Mouse (Mus musculus) T-cell, adult 2 months (primary cell): ENCODE measurements around the gene Nfkb2.
A peak's percentile ranks its signal among the peaks of the same experiment; 100 is the strongest.

Experiments used
- DNase-seq: peaks from one replicate; pipeline ENCODE4 v3.0.0; 2022; ENCODE audit warnings: low spot score

The Nfkb2 gene

DNA sequence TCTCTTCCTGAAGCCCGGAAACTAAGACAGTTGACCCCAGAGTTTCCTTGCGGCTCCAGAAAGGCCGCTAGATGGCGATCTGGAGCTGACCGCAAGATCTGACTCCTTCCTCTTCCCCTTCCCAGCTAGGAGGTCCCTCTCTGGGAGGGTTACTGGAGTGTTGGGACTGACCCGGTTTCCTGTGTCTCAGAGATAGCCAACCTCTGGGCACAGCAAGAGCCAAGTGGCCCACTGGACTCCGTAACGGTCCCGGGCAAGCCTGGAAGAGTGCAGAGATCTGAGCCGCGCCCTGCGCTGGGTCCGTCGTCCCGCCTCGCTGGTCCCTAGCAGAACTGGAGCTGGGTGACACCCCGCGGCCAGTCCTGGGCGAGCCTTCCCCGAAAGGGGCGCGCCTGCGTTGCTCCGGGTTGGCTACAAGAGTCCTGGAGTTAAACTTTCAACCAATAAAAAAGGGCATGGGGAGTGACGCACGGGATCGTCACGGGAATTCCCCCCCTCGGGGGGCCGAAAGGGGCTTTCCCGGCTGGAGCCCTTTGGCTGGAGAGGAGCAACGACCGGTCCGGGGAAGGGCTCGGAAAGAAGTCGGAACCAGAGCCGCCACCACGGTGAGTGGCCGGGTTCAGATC is at the start of gene Nfkb2:
Gene Nfkb2, plus strand, starts transcription at position 105 of the 626 bp plus-strand sequence.
- peak; percentile 96 for DNase-seq

DNA sequence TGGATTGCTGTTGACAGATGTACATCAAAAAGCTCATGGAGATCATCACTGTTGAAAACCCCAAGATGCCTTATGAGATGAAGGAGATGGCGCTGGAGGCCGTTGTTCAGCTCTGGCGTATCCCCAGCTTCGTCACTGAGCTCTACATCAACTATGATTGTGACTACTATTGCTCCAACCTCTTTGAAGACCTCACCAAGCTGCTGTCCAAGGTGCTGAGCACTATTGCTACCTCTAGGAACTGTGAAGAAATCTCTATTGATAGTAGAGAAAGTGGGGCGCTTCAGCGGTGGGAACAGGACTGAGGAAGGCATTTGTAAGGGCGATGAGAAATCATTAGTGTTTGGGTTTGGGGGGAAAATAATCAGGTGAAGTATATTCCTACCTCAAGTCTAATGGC is 39.4 kb upstream of the Nfkb2 start:
- DNase-seq: no peak

DNA sequence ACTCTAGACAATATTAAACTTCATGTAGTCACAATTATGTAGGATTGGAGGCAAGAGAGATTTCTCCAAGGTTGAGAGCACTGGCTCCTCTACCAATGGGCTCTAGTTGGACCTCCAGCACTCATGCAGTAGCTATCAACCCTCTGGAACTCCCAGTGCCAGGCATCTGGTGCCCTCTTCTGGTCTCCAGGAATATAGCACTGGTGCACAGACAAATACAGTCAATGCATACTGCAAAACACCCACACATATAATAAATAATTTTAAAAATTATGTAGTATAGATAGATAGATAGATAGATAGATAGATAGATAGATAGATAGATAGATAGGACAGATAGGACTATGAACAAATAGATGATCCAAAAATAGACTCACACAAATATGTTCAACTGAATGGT is 28.8 kb upstream of the Nfkb2 start:
- DNase-seq: peak; percentile 21

DNA sequence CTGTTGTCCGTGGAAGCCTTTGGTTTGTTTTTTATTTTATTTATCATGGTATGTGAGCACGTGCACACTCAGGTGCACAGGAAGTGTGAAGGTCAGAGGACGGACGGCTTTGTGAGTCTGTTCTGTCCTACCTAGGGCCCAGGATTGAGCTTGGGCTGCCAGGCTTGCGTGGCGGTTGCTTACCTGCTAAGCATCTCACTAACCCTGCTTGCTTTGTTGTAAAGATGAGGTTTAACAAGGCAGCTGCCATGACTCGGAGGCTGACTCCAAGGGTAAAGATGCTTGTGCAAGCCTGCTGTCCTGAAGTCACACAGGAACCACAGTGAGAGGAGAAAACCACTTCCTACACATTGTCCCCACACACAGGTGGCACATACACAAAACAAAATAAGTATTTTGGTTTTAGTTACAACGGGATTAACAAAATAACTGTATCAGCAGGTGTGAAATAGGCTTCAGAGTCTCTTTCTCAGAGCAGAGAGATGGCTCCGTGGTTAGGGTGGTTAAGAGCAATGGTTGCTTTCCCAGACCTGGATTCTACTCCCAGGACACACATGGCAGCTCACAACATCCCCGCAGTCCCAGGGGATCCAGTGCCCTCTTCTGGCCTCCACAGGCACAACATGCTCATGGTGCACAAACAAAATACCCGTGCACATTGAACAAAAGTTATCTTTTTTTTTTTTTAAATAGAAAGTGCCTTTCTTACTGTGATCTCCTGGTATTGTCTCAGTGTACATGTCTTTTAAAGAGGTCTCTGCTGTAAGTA is 21.9 kb upstream of the Nfkb2 start:
- no peak for DNase-seq

DNA sequence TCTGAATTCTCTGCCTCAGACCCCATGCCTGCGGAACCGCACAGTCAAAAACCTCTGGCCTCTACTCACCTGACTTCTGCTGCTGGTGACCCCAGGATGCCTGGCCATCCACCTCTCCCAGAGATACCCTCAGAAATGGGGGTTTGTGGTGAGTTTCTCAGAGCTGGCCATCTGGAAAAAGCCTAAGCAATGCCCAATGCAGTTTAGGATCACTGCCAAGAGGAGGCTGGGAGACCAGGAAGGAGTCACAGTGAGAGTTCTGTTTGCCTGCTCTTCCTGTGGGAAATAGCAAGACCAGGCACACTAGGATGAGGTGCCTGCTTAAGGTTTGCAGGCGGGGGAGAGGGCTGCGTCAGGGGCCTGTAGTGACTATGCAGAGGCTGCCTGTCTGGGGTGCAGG is 19.4 kb upstream of the Nfkb2 start:
- no peak for DNase-seq

DNA sequence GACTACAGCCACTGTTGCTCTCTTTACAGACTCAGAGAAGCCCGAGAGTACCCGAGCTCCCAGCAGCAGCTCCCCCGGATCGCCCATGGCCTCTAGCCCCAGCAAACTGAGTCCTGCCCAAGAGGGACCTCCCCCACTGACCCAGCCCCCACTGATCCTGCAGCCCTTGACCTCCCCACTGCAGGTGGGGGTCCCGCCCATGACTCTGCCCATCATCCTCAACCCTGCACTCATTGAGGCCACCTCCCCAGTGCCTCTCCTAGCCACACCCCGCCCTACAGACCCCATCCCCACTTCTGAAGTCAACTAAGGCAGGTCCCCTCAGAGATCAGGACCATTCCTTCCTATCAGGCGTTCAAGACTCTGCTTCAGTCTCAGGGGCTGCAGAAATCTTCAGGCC is 18.5 kb upstream of the Nfkb2 start:
- no peak for DNase-seq

DNA sequence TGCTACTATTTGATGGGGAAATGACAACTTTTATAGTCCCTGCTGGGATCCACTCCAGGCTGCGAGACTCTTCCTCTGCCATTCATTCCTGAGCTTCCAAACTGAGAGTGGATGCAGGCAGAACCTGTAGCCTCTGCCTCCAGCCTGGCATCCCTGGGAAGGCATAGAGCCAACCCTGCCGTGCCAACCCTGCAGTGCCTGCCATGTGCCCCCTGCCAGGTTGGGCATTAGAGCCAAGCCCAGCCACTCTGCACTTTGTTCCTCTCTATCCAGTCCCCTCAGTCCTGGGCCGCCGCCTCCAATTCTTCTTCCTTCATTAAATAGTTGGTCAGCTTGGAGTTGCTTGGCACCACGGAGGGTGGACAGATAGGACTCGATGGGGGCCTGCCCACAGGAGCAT is 18.1 kb upstream of the Nfkb2 start:
- no peak for DNase-seq

DNA sequence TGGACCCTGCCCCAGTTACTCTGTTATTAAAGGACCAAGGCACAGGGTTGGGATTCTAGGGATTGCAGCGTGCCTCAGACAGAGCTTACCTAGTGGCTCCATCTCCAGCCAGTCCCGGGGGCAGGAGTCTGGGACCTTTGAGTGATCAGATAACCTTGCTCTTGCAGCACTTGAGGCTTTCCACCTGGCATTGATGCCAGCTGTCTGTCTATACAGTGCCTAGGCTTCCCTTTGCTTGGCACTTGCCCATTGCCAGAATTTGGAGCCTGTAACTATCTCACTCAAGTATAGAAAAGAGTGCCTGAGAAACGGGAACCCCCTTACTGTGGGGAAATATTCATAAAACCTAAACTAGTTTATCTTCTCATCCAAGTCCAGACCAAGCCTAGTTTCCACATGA is 17.2 kb upstream of the Nfkb2 start:
- no peak for DNase-seq

DNA sequence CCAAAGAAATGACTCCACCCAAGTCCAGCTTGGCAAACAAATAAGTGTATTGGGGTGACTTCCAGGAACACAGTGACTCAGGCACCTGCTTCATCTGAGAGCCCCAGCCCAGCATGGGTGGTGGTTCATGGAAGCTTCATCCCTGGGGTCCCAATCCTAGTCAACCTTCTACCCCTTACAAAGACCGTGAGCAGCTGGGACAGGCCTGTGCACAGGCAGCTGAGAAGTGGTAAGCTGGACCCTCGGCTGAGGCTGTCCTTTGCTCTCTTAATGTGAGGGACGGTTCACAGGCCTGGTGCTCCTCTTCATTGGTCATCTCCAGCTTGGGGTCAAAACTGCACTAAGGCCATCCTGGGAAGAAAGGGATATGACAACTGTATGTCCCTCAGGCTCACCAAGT is 16.6 kb upstream of the Nfkb2 start:
- DNase-seq: no peak

DNA sequence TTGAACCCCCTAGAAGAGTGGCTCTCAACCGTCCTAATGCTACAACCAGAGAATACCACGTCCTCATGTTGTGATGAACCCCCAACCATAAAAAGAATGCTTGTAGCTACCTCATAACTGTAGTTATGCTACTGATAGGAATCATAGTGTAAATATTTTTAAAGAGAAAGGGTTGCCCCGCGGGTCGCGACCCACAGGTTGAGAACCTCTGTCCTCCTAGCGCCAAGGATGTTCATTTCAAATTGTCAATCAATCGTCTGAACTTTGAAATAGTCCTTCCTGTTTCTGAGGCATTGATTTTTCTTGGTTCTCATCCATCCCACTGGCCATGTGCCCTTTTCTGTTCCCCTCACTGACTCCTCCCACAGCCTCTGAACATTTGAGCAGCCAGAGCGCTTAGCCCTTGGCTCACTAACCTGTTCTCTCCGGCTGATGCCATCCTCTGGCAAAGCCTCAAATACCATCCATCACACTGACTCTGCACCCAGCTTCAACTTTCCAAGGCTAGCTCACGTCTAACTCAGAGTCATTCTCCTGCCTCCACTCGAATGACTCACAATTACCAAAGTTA is 13.5 kb upstream of the Nfkb2 start:
- no peak for DNase-seq

DNA sequence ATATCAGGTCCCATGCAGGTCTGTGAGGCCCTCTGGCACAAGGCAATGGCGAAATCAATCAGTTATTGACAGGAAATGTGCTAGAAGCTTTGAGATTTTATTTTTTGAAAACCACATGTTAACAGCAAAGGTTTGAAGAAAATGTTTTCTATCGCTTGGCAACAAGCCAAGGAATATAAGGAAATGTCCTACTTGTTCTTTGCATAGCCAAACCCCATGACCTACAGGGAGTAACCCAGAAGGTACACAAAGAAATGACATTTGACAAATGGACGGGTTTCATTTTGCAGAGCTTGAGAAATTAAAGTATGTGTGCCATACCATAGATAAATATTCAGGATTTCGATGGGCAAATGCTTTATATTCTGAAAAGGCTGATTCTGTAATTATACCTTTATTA is 7.2 kb upstream of the Nfkb2 start:
- no peak for DNase-seq

DNA sequence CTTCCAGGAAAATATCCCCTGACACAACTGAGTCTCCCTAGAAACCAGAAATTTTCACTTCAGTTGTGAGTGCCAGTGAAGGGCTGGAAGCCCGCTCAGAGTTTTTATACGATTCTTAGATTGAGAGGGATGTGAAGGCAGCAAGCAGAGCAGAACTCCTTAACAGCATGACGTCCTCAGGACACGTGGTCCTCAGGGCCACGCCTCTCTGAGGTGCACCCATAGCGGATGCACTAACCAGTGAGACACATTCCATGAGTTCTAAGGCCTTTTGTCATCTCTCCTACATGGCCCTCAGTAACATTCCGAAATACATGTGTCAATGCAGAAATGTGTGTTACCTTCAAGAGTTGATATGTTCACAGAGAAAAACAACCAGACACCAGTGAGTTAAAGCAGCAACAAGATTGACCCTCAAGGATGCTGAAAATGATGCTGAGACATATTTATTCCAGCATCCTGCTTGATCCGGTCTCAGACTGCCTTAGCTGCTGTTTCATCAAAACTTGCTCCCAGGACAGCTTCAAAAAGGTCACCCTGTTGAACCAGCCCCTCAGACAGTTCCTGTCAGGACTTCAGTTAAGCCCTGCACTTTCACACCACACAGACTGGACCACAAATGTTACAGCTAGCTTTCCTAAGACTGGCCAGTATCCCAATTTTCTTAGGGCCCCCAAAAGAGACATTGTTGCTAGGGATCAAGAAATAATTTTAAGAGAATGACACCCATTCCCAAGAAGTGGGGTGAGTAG is 3.6 kb upstream of the Nfkb2 start:
- no peak for DNase-seq

DNA sequence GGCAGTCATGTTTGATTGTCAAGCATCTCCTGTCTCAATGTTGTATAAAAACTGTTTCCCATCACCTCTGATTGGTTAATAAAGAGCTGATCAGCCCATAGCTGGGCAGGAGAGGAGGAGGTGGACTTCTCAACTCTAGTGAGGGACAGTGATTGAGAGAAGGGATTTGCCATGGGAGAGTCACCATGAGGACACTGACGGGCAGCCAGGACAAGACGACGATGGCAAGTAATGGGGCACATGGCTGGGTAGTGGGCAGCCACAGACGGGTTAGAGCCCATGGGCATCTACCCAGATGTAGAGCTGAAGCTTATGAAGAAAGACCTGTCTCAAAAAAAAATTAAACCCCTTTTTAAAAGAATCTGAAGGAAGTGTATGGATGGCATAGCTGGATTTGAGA is 1.6 kb upstream of the Nfkb2 start:
- no peak for DNase-seq

DNA sequence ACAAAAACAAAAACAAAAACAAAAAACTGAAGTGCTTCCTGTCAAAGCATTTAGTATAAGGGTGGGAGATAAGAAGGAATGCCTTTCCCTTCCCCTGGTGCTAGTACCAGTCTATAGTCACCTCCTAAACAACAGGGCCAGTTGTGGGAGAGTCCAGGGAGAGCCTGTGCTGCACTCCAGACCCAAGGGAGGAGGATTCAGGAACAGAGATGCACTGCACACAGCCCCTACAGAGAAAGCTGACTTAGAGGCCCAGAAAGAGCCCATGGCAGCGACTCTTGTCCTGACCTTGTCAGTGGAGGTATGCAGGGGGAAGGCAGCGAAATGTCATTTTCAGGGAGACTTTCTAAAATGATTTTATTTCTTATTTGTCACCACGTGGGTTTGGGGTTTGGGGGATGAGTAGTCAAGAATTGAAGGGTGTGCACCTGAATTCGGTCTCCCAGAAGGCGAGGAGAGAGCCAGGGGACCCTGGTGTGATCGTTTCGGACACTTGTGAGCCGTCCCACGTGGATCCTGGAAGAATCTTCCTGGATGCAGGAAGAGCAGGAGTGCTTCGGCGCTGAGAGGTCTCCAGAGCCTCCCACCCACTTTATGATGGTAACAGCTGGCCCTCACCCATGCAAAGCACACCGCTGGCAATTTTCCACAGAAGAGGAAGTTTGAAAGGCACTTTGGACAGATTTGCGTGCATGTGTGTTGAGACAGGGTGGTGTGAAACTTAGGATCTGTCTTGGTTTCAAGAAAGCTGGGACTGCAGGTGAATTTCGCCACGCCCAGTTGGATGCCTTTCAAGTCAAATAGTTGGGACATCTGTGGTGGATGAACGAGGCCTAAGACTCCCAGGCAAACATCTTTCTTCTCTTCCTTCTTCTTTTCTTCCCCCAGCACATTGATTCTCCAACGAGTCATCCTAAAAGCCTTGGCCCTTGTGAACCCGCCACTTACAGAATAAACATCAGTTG is 587 bp upstream of the Nfkb2 start:
- no peak for DNase-seq

DNA sequence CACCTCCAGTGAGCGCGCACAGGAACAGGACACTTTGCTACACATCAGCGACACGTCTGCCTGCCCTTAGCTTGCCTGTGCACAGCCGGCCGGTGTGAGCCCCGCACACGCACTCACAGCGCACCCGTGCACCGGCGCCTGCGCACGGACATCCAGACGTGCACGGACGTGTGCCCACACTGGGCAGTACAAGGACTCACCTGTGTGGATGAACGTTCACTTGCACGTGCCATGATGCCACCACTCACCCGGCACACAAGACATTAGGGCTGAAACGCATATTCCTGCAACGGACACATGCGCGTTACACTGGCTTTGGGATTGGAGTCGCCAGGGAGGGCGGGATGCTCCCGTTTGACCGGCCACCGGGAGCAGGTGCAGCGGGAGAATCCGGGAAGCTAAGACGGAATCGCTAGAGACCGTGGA is 801 bp downstream of the Nfkb2 start:
- DNase-seq: no peak

DNA sequence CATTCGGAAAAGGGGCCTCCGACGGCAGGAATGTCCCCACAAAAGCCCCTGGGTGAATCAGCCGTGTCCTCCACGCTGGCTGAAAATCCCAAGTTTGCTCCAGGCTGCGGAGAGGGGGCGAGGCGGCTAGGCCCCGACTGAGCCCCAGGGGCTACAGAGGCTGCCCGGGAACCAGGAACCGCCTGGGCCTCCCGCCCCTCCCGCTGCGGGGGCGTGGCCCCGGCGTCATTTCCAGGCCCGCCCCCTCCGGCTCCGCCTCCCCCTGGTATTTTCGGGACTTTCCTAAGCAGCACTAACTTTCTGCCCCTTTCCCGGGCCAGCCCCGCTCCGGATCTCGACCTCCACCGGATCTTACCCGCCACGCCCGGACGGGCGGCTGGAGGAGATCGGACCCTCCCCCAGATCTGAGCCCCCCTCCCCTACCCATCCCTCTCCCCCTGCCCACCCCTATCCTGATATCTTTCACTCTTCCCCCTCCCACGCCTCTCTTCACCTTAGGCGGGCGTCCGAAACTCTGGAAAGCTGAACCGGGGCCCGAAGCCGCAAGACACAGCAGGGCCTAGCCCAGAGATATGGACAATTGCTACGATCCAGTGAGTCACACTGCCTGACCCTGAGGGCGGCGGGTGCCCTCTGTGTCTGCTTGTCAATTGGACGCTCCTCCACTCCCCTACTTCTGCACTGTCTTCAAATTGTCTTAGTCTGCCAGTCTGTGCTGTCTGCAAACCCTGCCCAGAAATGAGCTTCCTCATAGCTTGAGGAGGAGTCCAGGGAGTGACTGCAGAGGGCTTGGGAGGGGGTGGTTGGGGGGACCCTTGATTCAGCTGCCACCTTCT is 1.5 kb downstream of the Nfkb2 start:
- DNase-seq: peak; percentile 93

DNA sequence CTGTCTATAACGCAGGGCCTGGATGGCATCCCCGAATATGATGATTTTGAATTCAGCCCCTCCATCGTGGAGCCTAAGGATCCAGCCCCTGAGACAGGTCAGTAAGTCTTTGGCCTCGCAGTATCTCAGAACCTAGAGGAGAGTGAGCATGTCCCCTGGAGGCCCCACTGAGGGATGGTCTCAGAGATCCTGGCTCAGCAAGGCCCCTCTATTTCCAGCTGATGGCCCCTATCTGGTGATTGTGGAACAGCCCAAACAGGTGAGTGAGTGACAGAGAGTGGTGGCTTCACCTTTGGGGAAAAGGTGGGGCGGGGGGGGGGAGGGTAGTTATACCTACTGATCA is 2.1 kb downstream of the Nfkb2 start:
- DNase-seq: no peak

DNA sequence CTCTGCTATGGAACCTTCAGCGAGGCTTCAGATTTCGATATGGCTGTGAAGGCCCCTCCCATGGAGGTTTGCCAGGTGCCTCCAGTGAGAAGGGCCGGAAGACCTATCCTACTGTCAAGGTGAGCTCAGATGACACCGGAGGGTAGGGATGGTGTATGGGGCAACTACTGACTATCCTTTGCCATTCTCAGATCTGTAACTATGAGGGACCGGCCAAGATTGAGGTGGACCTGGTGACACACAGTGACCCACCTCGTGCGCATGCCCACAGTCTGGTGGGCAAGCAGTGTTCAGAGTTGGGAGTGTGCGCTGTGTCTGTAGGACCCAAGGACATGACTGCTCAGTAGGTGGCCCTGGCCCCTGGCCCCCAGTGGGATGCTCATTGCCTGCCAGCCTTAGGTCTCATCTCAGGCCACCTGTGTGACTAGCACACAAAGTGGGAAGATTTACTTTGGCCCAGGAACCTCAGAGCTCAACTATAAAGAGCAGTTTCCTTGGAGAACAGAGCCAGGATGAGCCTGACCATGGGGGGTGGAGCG is 2.7 kb downstream of the Nfkb2 start:
- no peak for DNase-seq

DNA sequence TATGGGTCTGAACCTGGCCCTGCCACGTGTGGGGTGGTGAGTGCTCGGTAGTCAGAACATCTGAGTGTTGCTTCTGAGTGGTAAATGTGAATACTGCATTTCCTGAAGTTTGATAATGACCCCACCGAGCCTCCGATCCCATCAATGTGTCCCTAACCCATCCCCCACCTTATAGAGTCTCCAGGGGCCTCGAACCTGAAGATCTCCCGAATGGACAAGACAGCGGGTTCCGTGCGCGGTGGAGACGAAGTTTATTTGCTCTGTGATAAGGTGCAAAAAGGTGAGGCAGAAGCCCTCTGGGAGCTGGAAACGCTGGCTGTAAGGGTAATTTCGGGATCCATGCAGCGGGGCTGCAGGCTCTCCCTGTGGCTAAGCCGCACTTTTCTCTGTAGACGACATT is 3.7 kb downstream of the Nfkb2 start:
- DNase-seq: no peak

DNA sequence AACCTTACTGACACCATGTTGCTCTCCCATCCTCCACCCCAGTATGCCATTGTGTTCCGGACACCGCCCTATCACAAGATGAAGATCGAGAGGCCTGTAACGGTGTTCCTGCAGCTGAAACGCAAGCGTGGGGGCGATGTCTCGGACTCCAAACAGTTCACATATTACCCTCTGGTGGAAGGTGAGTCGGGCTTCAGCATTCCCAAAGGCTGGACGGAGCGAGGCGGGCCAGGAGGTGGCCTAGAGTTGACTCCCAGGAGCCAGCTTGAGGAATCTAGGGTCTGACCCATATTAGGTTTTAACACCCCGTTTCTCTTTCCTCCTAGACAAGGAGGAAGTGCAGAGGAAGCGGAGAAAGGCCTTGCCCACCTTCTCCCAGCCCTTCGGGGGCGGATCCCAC is 4.2 kb downstream of the Nfkb2 start:
- DNase-seq: no peak
